Mouse (Mus musculus) heart, postnatal 14 days (tissue): ENCODE results near the gene Gm5622. TPM values are rescaled to one million over a fixed set of nuclear protein-coding genes. Genes with fewer than 3 reads are reported as not detected.
A peak's percentile ranks its signal among the peaks of the same experiment; 100 is the strongest.
"Not testable (repeated sequence)": the region's sequence is repeated elsewhere in the genome, so short reads cannot be mapped to it uniquely, and the experiment has no call there.

ENCODE experiments used
- DNase-seq, 2 experiments: peaks; one replicate each; pipeline ENCODE4 v3.0.0; 2021 to 2022
- intact Hi-C: fragments of 180-260 bp; cut with DNase I; formaldehyde crosslinking; loops from one replicate; pipeline ENCODE4 v1.15.1; 2025
- long read RNA-seq, 2 experiments: library from polyadenylated mRNA; stranded (forward); transcript quantifications; one replicate each; pipeline ENCODE4 v2.0.0; 2021
- total RNA-seq, 2 experiments: library from RNA; stranded (reverse); gene quantifications; 2 replicates each; pipeline ENCODE4 v1.2.3; 2021

The Gm5622 gene
- total RNA-seq, result not detected
- long read RNA-seq, experiment 1, result 0 reads
- long read RNA-seq, experiment 2, result 0 reads

GRCm38 (mm10) chr14:51552490-51552889, at the start of gene Gm5622:
Gene Gm5622 (plus strand): TSS chr14:51552790.
- DNase-seq, result no peak
- intact Hi-C loops, result no loop called here

- DNase-seq, result no peak
- intact Hi-C loops, result no loop called here
Measured at GRCm38 (mm10) chr14:51507416-51507815, 45.2 kb upstream of the Gm5622 start.

DNA sequence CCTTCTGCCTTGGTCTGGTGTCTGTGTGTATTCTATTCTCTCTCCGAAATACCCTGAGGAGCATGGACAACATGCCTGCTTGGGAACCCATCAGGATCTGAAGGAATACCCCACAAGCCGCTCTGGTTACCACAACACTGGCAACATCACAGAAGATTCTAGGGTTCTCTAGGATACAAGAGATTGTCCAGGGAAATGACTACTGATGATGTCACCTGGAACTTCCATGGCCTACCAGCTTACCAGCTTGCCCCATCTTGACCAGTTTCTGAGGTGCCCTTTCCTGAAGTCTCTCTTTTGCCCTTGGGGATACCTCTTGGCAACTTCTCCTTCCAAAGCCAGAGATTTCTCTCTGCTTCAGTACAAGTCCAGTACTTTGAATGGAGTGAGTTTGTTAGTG, 21.4 kb downstream of the Gm5622 start, which contains the start of gene Gm17175:
Gm17175 (minus strand) TSS at position 101 of the 400 bp plus-strand sequence.
- intact Hi-C loops, DNase-seq: not testable (repeated sequence)

GRCm38 (mm10) chr14:51592039-51592438, 39.4 kb downstream of the Gm5622 start, which contains the start of gene Gm17174:
Gene Gm17174 (minus strand): TSS chr14:51592139.
- intact Hi-C loops, DNase-seq: not testable (repeated sequence)

DNA sequence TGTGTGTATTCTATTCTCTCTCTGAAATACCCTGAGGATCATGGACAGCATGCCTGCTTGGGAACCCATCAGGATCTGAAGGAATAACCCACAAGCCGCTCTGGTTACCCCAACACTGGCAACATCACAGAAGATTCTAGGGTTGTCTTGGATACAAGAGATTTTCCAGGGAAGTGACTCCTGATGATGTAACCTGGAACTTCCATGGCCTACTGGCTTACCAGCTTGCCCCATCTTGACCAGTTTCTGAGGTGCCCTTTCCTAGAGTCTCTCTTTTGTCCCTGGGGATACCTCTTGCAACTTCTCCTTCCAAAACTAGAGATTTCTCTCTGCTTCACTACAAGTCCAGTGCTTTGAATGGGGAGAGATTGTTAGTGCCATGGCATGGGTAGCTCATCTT, 58.6 kb downstream of the Gm5622 start, which contains the start of gene Gm17078:
Gm17078 (minus strand) TSS at position 101 of the 400 bp plus-strand sequence.
- DNase-seq, result no peak
- intact Hi-C loops, result no loop called here

GRCm38 (mm10) chr14:51632426-51632825, 79.8 kb downstream of the Gm5622 start:
- peak; percentile 0 to 3 for DNase-seq
- intact Hi-C loops, result not testable (repeated sequence)

- DNase-seq, intact Hi-C loops: not testable (repeated sequence)
Measured at GRCm38 (mm10) chr14:51635566-51635965, 83.0 kb downstream of the Gm5622 start, which contains the start of gene Gm4181. Gene Gm4181 (minus strand): TSS chr14:51635666.

- DNase-seq, result no peak
- intact Hi-C loops, result no loop called here
Measured at GRCm38 (mm10) chr14:51677269-51677668, 124.7 kb downstream of the Gm5622 start.

GRCm38 (mm10) chr14:51695368-51695767, 142.8 kb downstream of the Gm5622 start, which contains the start of gene Gm17079:
Gene Gm17079 (minus strand): TSS chr14:51695468.
- intact Hi-C loops, DNase-seq: not testable (repeated sequence)

Other genes starting within 250 kb of the Gm5622 start
- not detected for gene Gm7247, start 191.0 kb upstream of the Gm5622 start, total RNA-seq
- not detected for gene Vmn2r88, start 142.0 kb upstream of the Gm5622 start, total RNA-seq
- gene Vmn2r89, start 100.9 kb upstream of the Gm5622 start, total RNA-seq, result not detected
- not detected for gene Gm17175, start 21.3 kb downstream of the Gm5622 start, total RNA-seq
- not detected for gene Gm17174, start 39.3 kb downstream of the Gm5622 start, total RNA-seq
- not detected for gene Gm17078, start 58.5 kb downstream of the Gm5622 start, total RNA-seq
- gene Gm4181, start 82.9 kb downstream of the Gm5622 start, total RNA-seq, result not detected
- gene Gm17079, start 142.7 kb downstream of the Gm5622 start, total RNA-seq, result not detected
- gene Gm5800, start 164.4 kb downstream of the Gm5622 start, total RNA-seq, result not detected
- gene Ang4, start 220.8 kb downstream of the Gm5622 start, total RNA-seq, result not detected
- gene AY358078, start 247.3 kb downstream of the Gm5622 start, total RNA-seq, result not detected